Mouse (Mus musculus) ovary, adult 18-20 months (tissue): ENCODE measurements at regions not wholly inside any gene's neighbourhood (a gene's known extent, or its start where the extent isn't known, plus 50 kb on each side); places are given as distances from the start of the nearest gene placed in this dataset.
A peak's percentile ranks its signal among the peaks of the same experiment; 100 is the strongest.

ENCODE experiments used
- DNase-seq: peaks from one replicate; pipeline ENCODE4 v3.0.0; 2022; ENCODE audit warnings: low spot score, mixed read lengths

DNA sequence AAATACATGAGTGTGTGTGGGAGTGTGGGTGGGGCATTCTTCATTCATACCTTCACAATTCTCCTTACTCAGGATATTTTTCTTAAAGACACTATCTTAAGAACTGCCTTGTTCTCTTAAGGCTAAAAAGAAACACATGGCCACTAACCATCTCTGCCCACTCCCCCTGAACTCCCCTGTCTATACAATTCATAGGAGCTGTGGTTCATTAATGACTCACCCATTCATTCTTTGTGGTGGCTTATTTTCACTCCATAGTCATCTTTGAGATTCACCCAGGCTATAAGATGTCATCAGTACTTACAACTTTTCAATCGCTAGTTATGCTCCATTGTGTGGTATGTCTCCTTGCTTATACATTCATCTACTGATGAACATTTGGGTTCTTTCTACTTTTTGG is 97.7 kb upstream of the Spred1 start:
- DNase-seq, result no peak

DNA sequence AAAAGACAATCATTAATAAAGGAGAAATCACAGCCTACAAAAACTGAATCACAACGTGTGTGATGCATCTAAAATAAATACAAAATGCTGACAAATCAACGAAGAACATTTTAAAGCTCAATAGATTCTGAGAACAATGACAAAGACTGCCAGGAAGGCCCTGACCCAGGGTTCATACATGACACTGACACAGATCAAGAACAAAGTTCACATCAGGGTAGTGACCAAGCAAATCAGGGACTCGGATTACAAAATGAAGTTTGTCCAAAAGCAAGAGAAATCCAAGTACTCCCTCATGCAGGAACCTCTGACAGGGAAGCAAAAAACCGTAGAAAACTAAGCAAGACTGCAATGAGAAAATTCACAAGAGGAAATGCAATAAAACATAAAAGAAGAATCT is 94.1 kb upstream of the Spred1 start:
- no peak for DNase-seq

- no peak for DNase-seq
These were observed 92.4 kb upstream of the Spred1 start for GRCm38 (mm10) chr2:117028771-117029170.

GRCm38 (mm10) chr2:117036197-117036872 is 84.8 kb upstream of the Spred1 start:
- DNase-seq, result peak; percentile 36

- no peak for DNase-seq
These were observed 81.0 kb upstream of the Spred1 start for GRCm38 (mm10) chr2:117040211-117040610.

- DNase-seq, result no peak
These were observed 77.3 kb upstream of the Spred1 start for GRCm38 (mm10) chr2:117043831-117044230.

GRCm38 (mm10) chr2:117048290-117048730 is 72.9 kb upstream of the Spred1 start:
- no peak for DNase-seq

DNA sequence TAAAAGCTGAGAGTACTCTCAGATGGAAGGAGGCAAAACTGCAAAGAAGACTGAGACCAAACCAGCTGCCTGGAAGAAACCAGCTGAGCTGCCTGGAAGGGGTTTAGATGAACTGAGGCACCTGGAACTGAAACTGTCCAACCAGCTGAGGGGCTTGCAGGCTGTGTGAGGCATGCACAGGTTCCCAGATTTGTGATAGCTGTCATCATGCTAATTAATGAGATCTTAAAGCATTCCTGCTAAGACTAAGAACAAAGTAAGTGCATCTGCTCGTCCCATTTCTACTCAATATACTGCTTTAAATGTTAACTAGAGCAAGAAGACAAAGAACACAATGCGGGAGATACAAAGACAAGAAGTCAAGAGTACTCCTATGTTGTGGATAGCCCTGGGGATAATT is 71.1 kb upstream of the Spred1 start:
- DNase-seq, result no peak

- DNase-seq, result no peak
These were observed 57.0 kb upstream of the Spred1 start for GRCm38 (mm10) chr2:117064126-117064525.

DNA sequence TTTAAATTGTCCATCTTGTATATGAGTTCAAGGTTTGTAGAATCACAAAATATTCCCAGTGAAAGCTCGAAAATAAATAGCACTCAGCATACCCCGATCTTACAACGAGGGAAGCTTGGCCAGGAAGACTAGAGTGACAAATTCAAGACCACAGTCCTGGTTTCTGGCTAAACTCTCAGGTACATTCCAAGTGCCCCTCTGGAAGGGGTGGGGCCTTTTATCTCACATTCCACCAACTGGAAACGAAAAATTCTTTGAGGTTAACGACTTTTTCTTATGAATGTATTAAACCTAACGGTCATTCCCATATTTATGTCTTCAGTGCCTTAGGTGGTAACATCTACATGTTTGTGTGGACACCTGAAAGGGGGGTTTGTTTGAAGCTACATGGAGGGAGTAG is 50.8 kb upstream of the Spred1 start:
- no peak for DNase-seq

GRCm38 (mm10) chr2:117071098-117071497 is 50.1 kb upstream of the Spred1 start:
- DNase-seq, result no peak
